Mouse (Mus musculus): ENCODE results near the gene Tmem259.

- peak; percentile 90 for TF ChIP-seq CTCF (IDR thresholded peaks at IDR 0.05; ENCODE audit: insufficient read depth, low read depth, low read length)
- no peak for TF ChIP-seq POLR2A (IDR thresholded peaks at IDR 0.05; ENCODE audit: insufficient read depth, low read depth, low read length)
These were observed 2.8 kb upstream of the Tmem259 start for GRCm38 (mm10) chr10:79986963-79987362.

All from olfactory bulb, adult 2 months (tissue).